Mouse (Mus musculus): Measurements from ENCODE around the gene Papolg. TPM values are rescaled to one million over a fixed set of nuclear protein-coding genes. Genes with fewer than 3 reads are reported as not detected.
A peak's percentile ranks its signal among the peaks of the same experiment; 100 is the strongest.

The Papolg gene
- polyA plus RNA-seq, 1 experiment from 2014 or later: 14.8 TPM

DNA sequence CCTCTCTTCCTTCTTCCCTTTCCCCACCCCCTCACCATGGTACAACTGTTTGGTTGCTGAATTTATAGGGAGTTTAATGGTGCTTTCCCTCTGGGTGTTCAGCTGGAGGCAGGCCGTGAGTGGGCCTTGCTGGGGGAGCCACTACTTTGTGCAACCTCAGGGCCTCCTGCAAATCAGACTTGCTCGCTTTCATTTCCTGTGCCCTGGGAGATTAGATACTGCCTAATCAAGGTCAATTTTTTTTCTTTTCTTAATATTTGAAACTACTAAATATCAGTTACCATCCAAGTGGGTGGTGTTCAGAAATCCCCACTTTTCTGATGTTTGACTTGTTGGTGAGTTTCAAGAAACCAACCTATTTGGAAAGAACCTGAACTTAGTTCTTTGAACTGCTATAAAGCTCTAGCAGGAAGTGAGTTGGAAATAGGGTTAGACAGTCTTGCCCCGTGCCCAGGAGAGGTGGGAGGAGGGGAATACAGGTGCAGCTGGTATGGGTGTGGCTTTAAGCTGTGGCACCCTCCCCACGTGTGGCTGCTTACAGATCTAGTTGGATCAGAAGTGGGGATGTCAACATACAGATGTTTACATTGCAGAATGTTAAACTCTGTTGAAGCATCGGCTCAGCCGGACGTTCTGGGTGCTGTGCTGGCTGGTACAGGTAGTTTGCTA, 38.9 kb downstream of the Papolg start:
- 89% methylated on average over 7 of the region's 7 CpGs for WGBS
- ATAC-seq (ENCODE audit: low FRiP score, low TSS enrichment): no peak
- no peaks in the 10 kb centered on the region for H3K4me1 ChIP-seq (ENCODE audit: control insufficient read depth, insufficient read depth, low read length)
- H3K27ac ChIP-seq (ENCODE audit: low read depth, low read length): no peak overlapping the region
- H3K4me2 ChIP-seq (replicated peaks; ENCODE audit: low read depth, low read length): no peak overlapping the region
- no peaks in the 10 kb centered on the region for H3K27me3 ChIP-seq (ENCODE audit: control insufficient read depth, insufficient read depth, low read length)
- no peaks in the 10 kb centered on the region for H3K9me3 ChIP-seq (ENCODE audit: control insufficient read depth, low read length)
- no peak overlapping the region for H3K9ac ChIP-seq (ENCODE audit: low read depth, low read length)
- H3K36me3 ChIP-seq (ENCODE audit: control insufficient read depth, insufficient read depth, low read length): peaks cover 36% of the 10 kb centered on the region
- no peak overlapping the region for H3K4me3 ChIP-seq (ENCODE audit: low read length)

DNA sequence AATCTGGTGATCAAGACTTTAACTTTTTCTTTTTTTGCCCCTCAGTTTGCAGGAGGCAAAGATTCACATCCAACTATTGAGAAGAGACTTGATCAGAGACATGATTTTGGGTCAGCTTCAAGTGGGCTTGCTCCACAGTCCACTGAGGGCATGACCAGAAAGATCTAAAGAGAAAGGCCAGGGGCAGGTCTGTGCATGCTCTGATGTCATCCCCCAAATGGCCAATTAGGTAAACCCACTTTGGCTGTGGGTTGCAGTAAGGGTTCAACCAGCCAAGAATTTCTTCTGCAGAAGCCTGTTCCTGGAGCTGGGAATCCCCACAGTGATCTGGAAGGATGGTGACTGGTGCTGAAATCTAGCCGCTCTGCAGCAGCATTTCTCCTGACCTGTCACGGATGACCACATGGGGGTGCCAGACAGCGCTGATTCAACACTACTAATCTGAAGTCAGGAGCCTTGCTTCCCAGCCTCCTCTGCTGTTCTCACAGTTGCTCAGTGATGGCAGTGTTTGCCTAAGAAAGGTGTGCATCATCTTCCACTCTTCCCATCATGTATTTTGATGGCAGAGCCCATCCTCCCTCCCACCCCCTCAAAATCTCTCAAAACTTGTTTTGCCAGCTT, 39.8 kb downstream of the Papolg start:
- H3K27me3 ChIP-seq (ENCODE audit: control insufficient read depth, insufficient read depth, low read length): no peaks in the 10 kb centered on the region
- H3K27ac ChIP-seq (ENCODE audit: low read depth, low read length): no peak overlapping the region
- no peaks in the 10 kb centered on the region for H3K9me3 ChIP-seq (ENCODE audit: control insufficient read depth, low read length)
- no peak overlapping the region for H3K4me2 ChIP-seq (replicated peaks; ENCODE audit: low read depth, low read length)
- no peaks in the 10 kb centered on the region for H3K4me1 ChIP-seq (ENCODE audit: control insufficient read depth, insufficient read depth, low read length)
- no peak overlapping the region for H3K4me3 ChIP-seq (ENCODE audit: low read length)
- ATAC-seq (ENCODE audit: low FRiP score, low TSS enrichment): peak; percentile 89
- 11% methylated on average over 3 of the region's 3 CpGs for WGBS
- no peak overlapping the region for H3K9ac ChIP-seq (ENCODE audit: low read depth, low read length)
- peaks cover 32% of the 10 kb centered on the region for H3K36me3 ChIP-seq (ENCODE audit: control insufficient read depth, insufficient read depth, low read length)

GRCm38 (mm10) chr11:23853306-23853705, 41.7 kb downstream of the Papolg start:
- Histone ChIP-seq H3K36me3 (ENCODE audit: control insufficient read depth, insufficient read depth, low read length) (peaks cover 15% of the 10 kb centered on the region), H3K4me1 (ENCODE audit: control insufficient read depth, insufficient read depth, low read length) (no peaks in the 10 kb centered on the region), H3K4me2 (replicated peaks; ENCODE audit: low read depth, low read length) (no peak overlapping the region), H3K27me3 (ENCODE audit: control insufficient read depth, insufficient read depth, low read length) (no peaks in the 10 kb centered on the region), H3K9ac (ENCODE audit: low read depth, low read length) (no peak overlapping the region), H3K4me3 (ENCODE audit: low read length) (no peak overlapping the region), H3K9me3 (ENCODE audit: control insufficient read depth, low read length) (no peaks in the 10 kb centered on the region), H3K27ac (ENCODE audit: low read depth, low read length) (no peak overlapping the region)
- ATAC-seq (ENCODE audit: low FRiP score, low TSS enrichment): no peak
- 74% methylated on average over 5 of the region's 5 CpGs for WGBS

DNA sequence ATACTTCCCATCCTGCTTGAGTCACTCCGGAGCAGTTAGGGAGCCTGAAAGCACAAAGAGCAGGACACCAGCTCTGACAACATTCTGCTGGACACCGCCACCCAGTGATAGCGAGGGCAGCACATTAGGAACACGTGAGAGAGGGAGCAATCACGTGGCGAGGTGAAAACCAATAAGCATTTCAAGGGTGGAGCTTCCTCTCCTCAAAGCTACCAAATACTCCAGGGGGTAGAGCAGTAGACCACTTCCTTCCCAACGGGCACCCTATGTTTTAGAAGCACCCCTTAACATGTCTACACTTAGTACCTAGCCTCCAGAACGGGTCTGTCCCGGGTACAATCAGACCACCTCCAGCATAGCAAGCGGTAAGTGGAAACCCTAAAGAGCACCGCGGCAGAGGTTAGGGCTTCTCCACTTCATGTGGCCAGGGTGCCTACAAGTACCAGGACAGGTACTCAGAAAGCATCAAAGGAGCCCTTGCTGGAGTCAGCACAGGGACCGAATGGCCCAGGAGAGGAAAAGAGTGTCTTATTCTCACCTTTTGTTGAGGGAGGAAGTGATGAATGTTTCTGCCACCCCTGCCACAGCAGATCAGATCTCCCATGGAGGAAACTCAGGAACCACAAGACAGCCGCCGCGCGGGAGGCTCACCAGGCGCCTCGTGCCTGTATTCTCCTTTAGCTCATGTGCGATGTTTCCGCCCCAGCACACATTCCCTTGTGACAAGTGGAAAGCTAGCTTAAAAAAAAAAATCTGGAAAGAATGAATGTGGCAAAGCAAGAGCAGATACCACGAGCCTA, 48.8 kb downstream of the Papolg start:
- H3K27ac ChIP-seq (ENCODE audit: low read depth, low read length): no peak overlapping the region
- WGBS: 72% methylated on average over 22 of the region's 22 CpGs
- H3K4me1 ChIP-seq (ENCODE audit: control insufficient read depth, insufficient read depth, low read length): no peaks in the 10 kb centered on the region
- no peaks in the 10 kb centered on the region for H3K36me3 ChIP-seq (ENCODE audit: control insufficient read depth, insufficient read depth, low read length)
- H3K27me3 ChIP-seq (ENCODE audit: control insufficient read depth, insufficient read depth, low read length): no peaks in the 10 kb centered on the region
- H3K9me3 ChIP-seq (ENCODE audit: control insufficient read depth, low read length): no peaks in the 10 kb centered on the region
- no peak for ATAC-seq (ENCODE audit: low FRiP score, low TSS enrichment)
- no peak overlapping the region for H3K4me3 ChIP-seq (ENCODE audit: low read length)
- no peak overlapping the region for H3K4me2 ChIP-seq (replicated peaks; ENCODE audit: low read depth, low read length)
- H3K9ac ChIP-seq (ENCODE audit: low read depth, low read length): no peak overlapping the region

DNA sequence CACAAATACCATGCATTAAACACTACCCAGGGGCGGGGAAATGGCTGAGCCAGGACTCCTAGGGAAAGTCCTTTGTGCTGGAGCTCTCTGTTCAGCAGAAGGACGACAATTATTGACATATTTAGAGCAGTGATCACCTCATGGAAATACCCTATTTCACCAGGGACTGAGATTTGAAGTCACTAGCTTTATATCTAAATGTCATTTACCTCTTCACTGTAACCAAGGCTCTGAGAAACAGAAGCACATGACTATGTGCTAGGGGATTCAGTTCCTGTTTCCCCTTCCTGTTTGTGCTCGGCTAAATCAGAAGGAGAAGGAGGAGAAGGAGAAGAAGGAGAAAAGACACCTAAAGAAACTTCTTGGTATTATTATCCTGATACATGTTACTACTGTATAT, 71.8 kb downstream of the Papolg start:
- H3K9me3 ChIP-seq (ENCODE audit: control insufficient read depth, low read length): no peaks in the 10 kb centered on the region
- H3K4me3 ChIP-seq (ENCODE audit: low read length): no peak overlapping the region
- no peaks in the 10 kb centered on the region for H3K4me1 ChIP-seq (ENCODE audit: control insufficient read depth, insufficient read depth, low read length)
- H3K27me3 ChIP-seq (ENCODE audit: control insufficient read depth, insufficient read depth, low read length): no peaks in the 10 kb centered on the region
- no peaks in the 10 kb centered on the region for H3K36me3 ChIP-seq (ENCODE audit: control insufficient read depth, insufficient read depth, low read length)
- no peak for ATAC-seq (ENCODE audit: low FRiP score, low TSS enrichment)
- 72% methylated on average over 3 of the region's 3 CpGs for WGBS
- no peak overlapping the region for H3K9ac ChIP-seq (ENCODE audit: low read depth, low read length)
- H3K27ac ChIP-seq (ENCODE audit: low read depth, low read length): no peak overlapping the region
- no peak overlapping the region for H3K4me2 ChIP-seq (replicated peaks; ENCODE audit: low read depth, low read length)

DNA sequence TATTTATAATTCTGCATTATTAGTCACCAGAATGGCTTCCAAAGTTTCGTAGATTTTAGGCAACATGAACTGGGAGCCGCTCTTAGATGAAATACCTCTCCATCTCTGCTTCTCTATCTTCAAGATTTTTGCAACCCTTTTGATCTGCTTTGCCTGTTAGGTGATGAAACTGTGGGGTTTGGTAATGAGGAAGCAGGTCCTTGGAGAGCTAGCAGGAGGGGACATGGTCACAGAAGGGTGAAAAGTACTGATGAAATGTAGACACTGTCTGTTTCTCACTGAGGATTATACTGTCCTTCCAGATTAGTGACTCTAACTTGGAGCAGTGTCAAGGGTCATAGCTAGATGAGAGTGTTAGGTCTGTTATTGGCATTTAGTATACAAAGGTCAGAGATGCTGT, 73.4 kb downstream of the Papolg start:
- Histone ChIP-seq H3K9ac (ENCODE audit: low read depth, low read length) (no peak overlapping the region), H3K36me3 (ENCODE audit: control insufficient read depth, insufficient read depth, low read length) (no peaks in the 10 kb centered on the region), H3K9me3 (ENCODE audit: control insufficient read depth, low read length) (no peaks in the 10 kb centered on the region), H3K4me2 (replicated peaks; ENCODE audit: low read depth, low read length) (no peak overlapping the region), H3K27me3 (ENCODE audit: control insufficient read depth, insufficient read depth, low read length) (no peaks in the 10 kb centered on the region), H3K4me1 (ENCODE audit: control insufficient read depth, insufficient read depth, low read length) (no peaks in the 10 kb centered on the region), H3K27ac (ENCODE audit: low read depth, low read length) (no peak overlapping the region), H3K4me3 (ENCODE audit: low read length) (no peak overlapping the region)
- 86% methylated on average over 2 of the region's 2 CpGs for WGBS
- no peak for ATAC-seq (ENCODE audit: low FRiP score, low TSS enrichment)

DNA sequence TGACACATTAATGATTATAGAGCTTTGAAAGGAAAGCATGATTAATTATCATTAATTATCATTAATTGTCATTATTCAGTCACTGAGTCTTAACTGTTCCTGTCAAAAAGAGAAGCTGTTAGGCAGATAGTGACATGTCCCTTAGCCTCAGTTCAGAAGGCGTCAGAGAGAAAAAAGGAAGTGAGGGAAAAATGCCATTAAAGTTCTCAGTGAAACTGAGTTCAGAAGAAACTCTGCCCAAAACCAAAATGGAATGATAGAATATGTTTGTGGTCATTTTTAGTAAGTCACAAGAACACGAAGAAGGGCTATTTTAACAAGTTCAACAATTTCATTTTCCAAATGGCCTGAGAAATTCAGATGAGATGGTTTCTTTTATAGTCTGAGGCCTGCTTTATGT, 74.1 kb downstream of the Papolg start:
- Histone ChIP-seq H3K4me1 (ENCODE audit: control insufficient read depth, insufficient read depth, low read length) (no peaks in the 10 kb centered on the region), H3K36me3 (ENCODE audit: control insufficient read depth, insufficient read depth, low read length) (no peaks in the 10 kb centered on the region), H3K27ac (ENCODE audit: low read depth, low read length) (no peak overlapping the region), H3K27me3 (ENCODE audit: control insufficient read depth, insufficient read depth, low read length) (no peaks in the 10 kb centered on the region), H3K9ac (ENCODE audit: low read depth, low read length) (no peak overlapping the region), H3K9me3 (ENCODE audit: control insufficient read depth, low read length) (no peaks in the 10 kb centered on the region), H3K4me3 (ENCODE audit: low read length) (no peak overlapping the region), H3K4me2 (replicated peaks; ENCODE audit: low read depth, low read length) (no peak overlapping the region)
- no peak for ATAC-seq (ENCODE audit: low FRiP score, low TSS enrichment)
- WGBS: 83% methylated on average over 2 of the region's 2 CpGs

DNA sequence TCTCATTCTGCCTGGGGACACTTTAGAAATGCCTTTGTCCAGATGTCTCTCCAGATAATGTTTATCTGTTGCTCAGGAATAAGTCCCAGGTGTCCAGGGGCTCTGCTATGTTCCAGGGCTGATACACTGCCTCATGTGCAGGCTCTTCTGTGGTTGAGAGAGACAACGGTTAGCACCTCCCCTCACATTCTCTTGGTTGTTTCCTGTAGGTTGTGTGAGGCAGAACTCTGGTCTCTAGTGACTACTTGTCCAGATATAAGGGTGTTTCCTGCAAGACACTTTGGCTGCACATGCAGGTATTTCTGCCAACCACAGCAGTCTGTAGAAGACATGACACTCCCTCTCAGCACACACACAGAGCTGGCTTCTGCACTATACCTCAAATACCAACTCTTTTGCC, 76.3 kb downstream of the Papolg start:
- Histone ChIP-seq H3K36me3 (ENCODE audit: control insufficient read depth, insufficient read depth, low read length) (no peaks in the 10 kb centered on the region), H3K27ac (ENCODE audit: low read depth, low read length) (no peak overlapping the region), H3K4me1 (ENCODE audit: control insufficient read depth, insufficient read depth, low read length) (no peaks in the 10 kb centered on the region), H3K9ac (ENCODE audit: low read depth, low read length) (no peak overlapping the region), H3K9me3 (ENCODE audit: control insufficient read depth, low read length) (no peaks in the 10 kb centered on the region), H3K27me3 (ENCODE audit: control insufficient read depth, insufficient read depth, low read length) (no peaks in the 10 kb centered on the region), H3K4me3 (ENCODE audit: low read length) (no peak overlapping the region), H3K4me2 (replicated peaks; ENCODE audit: low read depth, low read length) (no peak overlapping the region)
- 77% methylated on average over 1 of the region's 1 CpGs for WGBS
- ATAC-seq (ENCODE audit: low FRiP score, low TSS enrichment): no peak

Measured in kidney, embryonic 14.5 days (tissue).